Mouse (Mus musculus) lung, adult 2 months (tissue): Measurements from ENCODE around the gene Pdzd7. TPM values are rescaled to one million over a fixed set of nuclear protein-coding genes. Genes with fewer than 3 reads are reported as not detected.

Experiments
- DNase-seq: peaks from one replicate; pipeline ENCODE4 v3.0.0; 2022
- H3K4me1 ChIP-seq: fragments of 200-500 bp; 2 replicates; pipeline ENCODE4 v1.6.1; 2011; ENCODE audit warnings: low read length; ENCODE audit not compliant: control insufficient read depth, insufficient read depth
- H3K4me3 ChIP-seq: fragments of 200-500 bp; replicated peaks from 2 replicates; pipeline ENCODE3; 2011; ENCODE audit warnings: low read depth, mild to moderate bottlenecking, control low read depth, low read length; ENCODE audit errors: extremely low read depth
- CTCF ChIP-seq: fragments of 200-500 bp; IDR thresholded peaks from 2 replicates; pipeline ENCODE4 v1.5.1; 2011; ENCODE audit warnings: mild to moderate bottlenecking, low read length, control low read depth; ENCODE audit not compliant: insufficient read depth
- POLR2A ChIP-seq: fragments of 200-500 bp; IDR thresholded peaks from 2 replicates; pipeline ENCODE4 v1.6.1; 2011; ENCODE audit warnings: low read depth, mild to moderate bottlenecking, control low read depth, low read length, borderline replicate concordance; ENCODE audit errors: extremely low read depth
- WGBS: fragments of 180-500 bp; shearing (Covaris S2); methylation state at CpG from one replicate; pipeline ENCODE4 v1.1.7; 2018; 5-methylcytosine and 5-hydroxymethylcytosine counted together
- polyA plus RNA-seq: library from polyadenylated mRNA; depleted of rRNA; stranded (reverse); fragments of >200 nt; gene quantifications from 2 replicates; pipeline ENCODE4 v1.2.3, GENCODE M21; 2012

Gene Pdzd7
- polyA plus RNA-seq, 1 experiment: 0.64 TPM

DNA sequence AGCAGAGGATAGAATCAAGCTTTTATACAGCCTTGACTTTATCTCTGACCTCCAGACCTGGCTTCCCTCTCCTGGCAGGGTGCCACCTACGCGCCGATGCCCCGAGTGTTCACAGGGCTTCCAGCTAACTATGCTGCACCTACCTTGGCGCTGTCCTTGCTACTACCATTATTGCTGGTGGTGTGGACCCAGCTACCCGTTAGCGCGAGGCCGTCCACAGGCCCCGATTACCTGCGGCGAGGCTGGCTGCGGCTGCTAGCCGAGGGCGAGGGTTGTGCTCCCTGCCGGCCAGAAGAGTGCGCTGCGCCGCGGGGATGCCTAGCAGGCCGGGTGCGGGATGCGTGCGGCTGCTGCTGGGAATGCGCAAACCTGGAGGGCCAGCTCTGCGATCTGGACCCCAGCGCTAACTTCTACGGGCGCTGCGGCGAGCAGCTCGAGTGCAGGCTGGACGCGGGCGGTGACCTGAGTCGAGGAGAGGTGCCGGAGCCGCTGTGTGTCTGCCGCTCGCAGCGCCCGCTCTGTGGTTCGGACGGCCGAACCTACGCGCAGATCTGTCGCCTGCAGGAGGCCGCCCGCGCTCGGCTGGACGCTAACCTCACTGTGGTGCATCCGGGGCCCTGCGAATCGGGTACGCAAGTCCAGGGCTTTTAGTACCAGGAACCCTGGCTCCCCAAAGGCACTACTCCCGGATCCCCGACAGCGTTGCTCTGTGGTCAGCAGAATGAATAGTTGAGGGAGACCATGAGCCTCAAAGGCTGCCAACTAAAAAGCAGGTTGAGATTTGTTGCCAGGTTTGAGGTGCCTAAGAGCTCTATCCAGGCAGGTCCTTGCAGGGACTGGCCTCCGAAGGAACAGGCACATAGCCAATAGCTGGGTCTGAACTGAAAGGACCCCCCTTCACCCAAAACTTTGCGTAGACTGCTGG, 31.3 kb upstream of the Pdzd7 start:
- DNase-seq: peak; percentile 76
- 3% methylated on average over 62 of the region's 62 CpGs for WGBS
- Histone ChIP-seq H3K4me3 (peak overlapping the region; percentile 70), H3K4me1 (peaks cover 4% of the 10 kb centered on the region)
- peak; percentile 30; the same call in 1 of the 2 replicates for TF ChIP-seq CTCF
- TF ChIP-seq POLR2A: 0 out of 2 replicates have a peak, but pooled peaks have one; percentile 0

GRCm38 (mm10) chr19:45076036-45076575, 30.6 kb upstream of the Pdzd7 start:
- TF ChIP-seq POLR2A: 0 out of 2 replicates have a peak, but pooled peaks have one; percentile 4
- TF ChIP-seq CTCF: no peak
- DNase-seq: no peak
- Histone ChIP-seq H3K4me1 (peaks cover 4% of the 10 kb centered on the region), H3K4me3 (peak overlapping the region; percentile 74)
- 23% methylated on average over 17 of the region's 17 CpGs for WGBS

GRCm38 (mm10) chr19:45075323-45076035, 30.0 kb upstream of the Pdzd7 start:
- TF ChIP-seq POLR2A: peak; percentile 2; the same call in 1 of the 2 replicates
- TF ChIP-seq CTCF: no peak
- peaks cover 4% of the 10 kb centered on the region for H3K4me1 ChIP-seq
- peak overlapping the region; percentile 74 for H3K4me3 ChIP-seq
- DNase-seq: peak; percentile 36
- 1% methylated on average over 32 of the region's 32 CpGs for WGBS

- peak; percentile 93; the same call in 1 of the 2 replicates for TF ChIP-seq POLR2A
- TF ChIP-seq CTCF: no peak
- Histone ChIP-seq H3K4me3 (peak within 1 kb of the TSS; percentile 98), H3K4me1 (peaks cover 4% of the 10 kb centered on the region)
- peak; percentile 98 for DNase-seq
- under 1% methylated on average over 45 of the region's 45 CpGs for WGBS
Observed at GRCm38 (mm10) chr19:45074580-45075322, 29.2 kb upstream of the Pdzd7 start, which contains the start of gene Kazald1. TSS of gene Kazald1 (plus strand) at chr19:45075241.

GRCm38 (mm10) chr19:45073871-45074542, 28.5 kb upstream of the Pdzd7 start:
- DNase-seq: peak; percentile 86
- 7% methylated on average over 20 of the region's 20 CpGs for WGBS
- Histone ChIP-seq H3K4me3 (peak overlapping the region; percentile 98), H3K4me1 (peaks cover 4% of the 10 kb centered on the region)
- TF ChIP-seq POLR2A (no peak), CTCF (peak; percentile 93)

GRCm38 (mm10) chr19:45067758-45068510, 22.4 kb upstream of the Pdzd7 start:
- DNase-seq: no peak
- TF ChIP-seq CTCF: no peak
- no peak for TF ChIP-seq POLR2A
- 83% methylated on average over 7 of the region's 7 CpGs for WGBS
- H3K4me1 ChIP-seq: no peaks in the 10 kb centered on the region
- no peak overlapping the region for H3K4me3 ChIP-seq

DNA sequence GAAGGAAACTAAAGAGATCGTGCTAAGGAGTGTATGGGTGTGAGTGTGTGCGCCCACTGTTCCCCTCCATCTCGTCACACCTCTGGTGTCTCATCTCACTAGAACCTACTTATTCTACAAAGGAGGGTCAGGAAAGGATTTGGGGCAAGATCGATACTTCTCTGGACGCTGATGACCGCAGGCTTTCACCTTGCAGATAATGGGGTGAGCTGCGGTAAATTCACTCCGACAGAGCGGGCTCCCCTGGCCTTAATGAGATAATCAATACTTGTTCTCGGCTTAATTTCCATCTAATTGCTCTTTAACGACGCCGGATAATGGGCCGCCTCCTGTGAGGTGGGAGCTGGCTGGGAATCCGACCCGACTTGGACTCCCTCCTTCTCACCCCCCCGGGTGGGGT, 21.7 kb upstream of the Pdzd7 start:
- no peak for DNase-seq
- no peaks in the 10 kb centered on the region for H3K4me1 ChIP-seq
- no peak for TF ChIP-seq POLR2A
- no peak for TF ChIP-seq CTCF
- no peak overlapping the region for H3K4me3 ChIP-seq
- 50% methylated on average over 17 of the region's 17 CpGs for WGBS

GRCm38 (mm10) chr19:45065226-45065625, 19.7 kb upstream of the Pdzd7 start:
- Histone ChIP-seq H3K4me1 (no peaks in the 10 kb centered on the region), H3K4me3 (no peak overlapping the region)
- TF ChIP-seq POLR2A: no peak
- no peak for TF ChIP-seq CTCF
- no peak for DNase-seq
- WGBS: 17% methylated on average over 21 of the region's 21 CpGs
